Mouse (Mus musculus): ENCODE results near the gene Epb41.

- TF ChIP-seq CTCF (IDR thresholded peaks at IDR 0.05) (no peak), POLR2A (IDR thresholded peaks at IDR 0.05; ENCODE audit: insufficient read depth, low read depth, low read length) (no peak)
Observed at GRCm38 (mm10) chr4:132113411-132114095, 38.4 kb upstream of the Epb41 start.

All from heart, adult 2 months (tissue).